Mouse (Mus musculus) liver, postnatal 0 days (tissue): ENCODE measurements at regions not wholly inside any gene's neighbourhood (a gene's known extent, or its start where the extent isn't known, plus 50 kb on each side); places are given as distances from the start of the nearest gene placed in this dataset.

Experiments used
- CTCF ChIP-seq: sonication (generic); IDR thresholded peaks from 2 replicates; pipeline ENCODE4 v1.5.1; 2016; ENCODE audit warnings: antibody characterized with exemption, low read depth
- EP300 ChIP-seq: IDR thresholded peaks from 2 replicates; pipeline ENCODE4 v1.6.1; 2016; ENCODE audit warnings: antibody characterized with exemption, low read depth, mild to moderate bottlenecking

GRCm38 (mm10) chr11:109067733-109068132, 76.4 kb downstream of the E030025P04Rik start:
- TF ChIP-seq EP300 = no peak
- TF ChIP-seq CTCF = no peak
